Mouse (Mus musculus) left cerebral cortex, adult 18-20 months (tissue): Measurements from ENCODE around the gene Sipa1l3. TPM values are rescaled to one million over a fixed set of nuclear protein-coding genes. Genes with fewer than 3 reads are reported as not detected.

Source experiments
- DNase-seq, 2 experiments: peaks; one replicate each; pipeline ENCODE4 v3.0.0; 2021 to 2022; ENCODE audit warnings: low spot score in 2 of 2, mixed read lengths in 1 of 2
- total RNA-seq, 2 experiments: library from RNA; stranded (reverse); gene quantifications; 2 replicates each; pipeline ENCODE4 v1.2.3; 2021

The Sipa1l3 gene
- total RNA-seq, 2 experiments from 2014 or later: 54.7 to 54.9 TPM

DNA sequence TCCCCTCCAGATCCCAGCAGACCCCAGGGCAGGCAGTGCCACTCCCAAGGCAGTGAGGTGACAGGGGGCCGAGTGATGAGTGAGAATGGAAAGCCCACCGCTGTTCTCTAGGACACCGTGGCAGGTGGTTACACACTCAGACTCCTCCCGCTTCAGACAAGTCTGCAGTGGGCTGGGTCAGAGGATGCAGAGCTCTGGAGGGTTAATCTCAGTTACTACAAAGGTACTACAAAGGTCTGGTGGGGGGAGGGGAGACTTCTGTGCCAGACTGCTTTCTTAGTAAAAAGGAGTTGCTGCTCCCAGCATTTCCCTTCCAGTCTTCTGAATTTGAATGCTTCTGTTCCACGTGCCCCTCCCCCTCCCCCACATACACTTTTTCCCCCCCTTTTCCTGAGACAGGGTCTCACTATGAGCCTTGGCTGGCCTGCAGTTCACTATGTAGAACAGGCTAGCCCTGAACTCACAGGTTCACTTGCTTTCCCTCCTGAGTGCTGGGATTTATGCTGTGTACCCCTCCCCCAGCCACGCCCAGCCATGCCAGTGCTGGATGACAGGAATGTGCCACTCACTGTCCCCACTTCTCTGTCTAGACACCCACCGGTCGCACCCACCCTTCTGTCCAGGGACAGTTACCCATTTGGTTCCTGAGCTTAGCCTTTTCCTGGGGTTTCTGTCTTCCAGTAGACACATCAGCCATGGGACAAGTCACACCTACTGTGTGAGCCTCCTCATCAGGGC is 100.9 kb downstream of the Sipa1l3 start:
- no peak for DNase-seq

DNA sequence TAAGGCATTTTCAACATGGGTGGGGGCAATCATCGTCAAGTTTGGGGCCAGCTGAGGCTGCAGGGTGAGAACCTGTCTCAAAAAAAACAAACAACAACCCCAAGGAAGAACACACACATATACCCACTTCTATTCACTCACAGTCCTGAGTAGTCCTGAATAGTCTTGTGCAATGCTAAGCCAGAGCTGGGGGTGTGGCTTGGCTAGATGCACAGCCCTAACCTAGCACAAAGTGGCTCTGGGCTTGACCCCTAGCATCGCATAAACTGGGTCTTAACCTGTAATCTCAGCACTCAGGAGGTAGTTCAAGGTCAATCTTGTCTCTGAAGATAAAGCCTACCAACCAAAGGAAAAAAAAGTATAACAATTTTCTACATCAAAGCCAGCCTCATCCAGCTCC is 101.5 kb downstream of the Sipa1l3 start:
- DNase-seq: no peak

DNA sequence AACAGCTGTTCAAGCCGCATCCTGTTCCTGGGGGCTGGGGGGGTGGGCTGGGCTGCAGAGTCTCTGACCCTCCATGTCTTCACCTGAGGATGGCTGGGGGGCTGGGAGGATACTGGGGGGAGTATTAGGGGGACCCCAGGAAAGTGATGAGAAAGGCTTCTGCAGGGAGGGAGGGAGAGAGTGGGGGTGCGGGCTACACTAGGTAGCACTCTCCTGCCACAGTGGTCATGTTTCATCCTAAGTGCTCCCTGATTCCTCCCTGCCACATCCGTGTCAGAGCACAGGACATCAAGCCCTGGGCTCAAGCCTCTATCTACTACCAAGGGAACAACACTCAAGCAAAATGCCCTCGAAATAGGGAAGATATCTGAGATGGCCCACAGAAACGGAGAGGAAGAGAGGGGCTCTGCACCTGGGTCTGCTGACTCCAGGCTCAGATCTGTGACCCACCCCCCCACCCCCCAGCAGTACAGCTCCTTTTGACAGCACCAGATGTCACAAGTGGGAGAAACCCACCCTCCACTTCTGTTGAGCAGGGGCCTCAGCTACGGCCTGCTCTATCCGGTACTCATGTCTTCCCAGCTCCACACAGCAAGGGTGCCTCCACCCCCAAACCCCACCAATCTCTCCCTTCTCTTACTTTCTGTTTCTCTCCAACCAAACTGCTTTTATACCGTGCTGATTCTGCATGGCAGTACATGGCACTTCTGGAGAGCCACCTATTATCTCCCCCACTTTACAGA is 106.4 kb downstream of the Sipa1l3 start:
- DNase-seq: no peak

DNA sequence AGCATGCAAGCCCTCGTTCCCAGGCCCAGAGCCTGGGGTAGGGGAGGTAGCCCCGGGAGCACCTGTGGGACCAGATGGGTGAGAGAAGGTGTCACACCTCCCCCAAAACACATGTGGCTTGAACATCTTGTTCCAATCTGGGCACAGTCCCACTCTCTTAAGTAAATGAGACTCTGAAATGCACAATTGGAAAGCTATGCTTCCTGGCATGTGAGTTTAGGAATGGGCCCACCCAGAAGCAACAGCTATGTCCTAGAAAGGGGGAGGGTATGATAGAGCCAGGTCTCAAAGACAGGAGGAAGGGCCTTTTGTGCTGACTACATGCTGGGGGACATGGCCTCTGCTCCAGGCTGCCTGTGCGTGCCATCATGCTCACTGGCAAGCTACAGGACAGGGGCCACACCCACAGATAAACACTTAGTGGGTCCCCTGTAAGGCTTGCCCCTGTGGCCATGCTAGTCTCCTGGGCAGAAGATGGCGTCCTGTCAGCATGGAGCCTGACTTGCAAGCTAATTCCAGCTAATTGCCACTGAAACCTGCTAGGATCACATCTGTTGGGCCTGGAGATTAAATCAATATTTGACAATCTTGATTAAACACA is 107.1 kb downstream of the Sipa1l3 start:
- DNase-seq: no peak

DNA sequence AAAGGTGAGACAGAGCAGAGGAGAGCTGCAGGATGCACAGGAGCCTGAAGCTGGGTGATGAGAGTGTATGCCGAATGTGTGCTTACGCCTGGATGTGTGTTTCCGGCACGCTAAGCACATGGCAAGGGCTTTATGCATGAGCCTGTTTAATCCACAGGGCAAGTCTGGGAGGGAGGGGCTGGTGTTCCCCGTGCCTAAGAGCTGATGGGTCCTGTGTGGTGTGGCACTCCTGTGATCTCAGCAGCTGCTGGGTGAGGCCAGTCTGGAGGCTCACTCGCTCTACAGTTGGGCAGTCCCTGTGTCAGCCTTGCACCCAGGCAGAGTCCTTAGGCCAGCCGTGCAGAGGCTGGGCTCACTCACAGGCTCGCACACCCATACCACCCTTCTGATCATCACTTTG is 108.0 kb downstream of the Sipa1l3 start:
- DNase-seq: no peak

DNA sequence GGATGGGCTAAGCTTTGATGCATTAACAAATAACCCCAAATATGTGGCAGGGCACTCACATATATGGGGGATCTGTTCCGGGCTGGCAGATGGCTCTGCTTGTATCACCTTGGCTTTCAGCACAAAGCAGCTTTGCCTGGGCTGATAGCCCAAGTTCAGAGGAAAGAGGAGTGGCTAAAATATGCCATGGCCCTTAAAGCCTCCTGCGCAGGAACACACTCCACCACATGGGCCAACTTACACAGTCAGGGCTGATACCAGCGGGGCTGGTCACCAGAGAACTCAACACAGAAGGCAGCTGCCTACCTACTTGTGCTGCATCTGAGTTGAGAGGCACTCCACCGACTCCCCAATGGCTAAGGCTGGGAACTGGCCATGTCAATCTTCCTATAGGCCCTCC is 111.6 kb downstream of the Sipa1l3 start:
- no peak for DNase-seq

DNA sequence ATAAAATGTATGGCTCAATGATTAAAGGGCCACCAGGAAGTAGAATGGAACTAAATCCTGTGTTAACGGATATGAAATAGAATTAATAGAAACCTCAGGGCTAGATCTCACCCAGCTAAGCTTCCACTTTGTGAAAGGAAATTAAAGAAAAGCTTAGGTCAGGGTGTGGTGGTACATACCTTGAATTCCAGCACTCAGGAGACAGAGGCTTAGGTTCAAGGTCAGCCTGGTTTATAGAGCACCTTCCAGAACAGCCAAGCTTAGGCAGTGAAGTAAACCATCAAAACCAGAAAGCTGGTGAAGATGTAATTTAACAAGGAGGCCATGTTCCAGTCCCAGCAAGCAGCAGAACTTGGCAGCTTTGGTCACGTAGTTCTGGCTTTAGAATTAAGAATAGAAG is 114.3 kb downstream of the Sipa1l3 start:
- no peak for DNase-seq

DNA sequence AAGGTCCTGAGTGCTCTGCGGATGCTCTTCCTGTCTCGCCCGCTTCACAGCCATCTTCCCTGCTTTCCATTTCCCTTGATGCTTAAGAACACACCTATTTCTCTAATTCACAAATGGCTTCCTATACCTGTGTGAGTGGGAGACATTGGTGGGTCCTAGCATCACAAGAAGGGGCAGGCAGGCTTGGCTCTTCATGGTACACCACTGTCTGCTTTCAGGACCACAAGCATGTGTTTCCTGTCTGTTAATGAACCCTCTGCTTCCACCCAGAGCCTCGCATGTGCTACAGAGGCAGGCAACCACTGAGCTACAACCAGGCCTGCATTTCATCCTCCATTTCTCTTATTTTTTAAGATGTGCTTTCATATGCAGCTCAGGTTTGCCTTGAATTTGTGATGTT is 116.4 kb downstream of the Sipa1l3 start:
- no peak for DNase-seq

DNA sequence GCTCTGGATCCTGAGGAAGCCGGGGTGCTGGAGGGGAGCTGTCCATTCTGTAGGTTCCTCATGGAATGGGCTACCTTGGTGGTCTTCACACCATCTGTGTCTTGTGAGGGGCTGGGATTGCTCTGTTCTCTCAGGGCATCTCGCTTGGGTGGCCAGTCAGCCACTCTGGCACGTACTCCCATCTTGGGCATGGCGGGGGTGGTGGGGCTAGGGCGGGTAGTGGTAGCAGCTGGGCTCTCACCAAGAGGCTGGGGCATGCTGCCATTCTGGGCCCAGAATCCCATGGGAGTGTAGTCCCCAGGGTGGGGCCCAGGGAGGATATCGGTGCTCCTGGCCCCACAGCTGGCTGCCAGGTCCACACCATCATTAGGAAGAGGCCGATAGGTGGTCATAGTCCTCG is 118.0 kb downstream of the Sipa1l3 start:
- no peak for DNase-seq

DNA sequence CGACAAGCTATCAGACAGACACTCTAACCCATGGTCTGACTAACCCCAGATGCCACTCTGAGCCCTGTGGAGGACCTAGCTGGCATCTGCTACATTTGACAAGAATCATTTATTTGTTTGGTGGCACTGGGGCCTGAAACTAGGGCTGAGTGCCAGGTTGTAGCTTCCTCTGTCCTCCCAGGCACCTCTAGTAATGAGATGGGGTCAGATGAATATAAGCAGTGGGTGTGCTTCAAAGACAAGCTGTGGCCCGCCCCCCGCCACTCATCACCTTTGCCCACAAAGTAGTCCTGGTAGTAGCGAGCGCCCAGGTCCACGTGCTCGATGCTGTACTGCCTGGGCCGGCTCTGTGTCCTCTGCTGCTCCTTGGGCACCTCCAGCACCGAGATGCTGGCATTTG is 119.4 kb downstream of the Sipa1l3 start:
- DNase-seq: no peak

DNA sequence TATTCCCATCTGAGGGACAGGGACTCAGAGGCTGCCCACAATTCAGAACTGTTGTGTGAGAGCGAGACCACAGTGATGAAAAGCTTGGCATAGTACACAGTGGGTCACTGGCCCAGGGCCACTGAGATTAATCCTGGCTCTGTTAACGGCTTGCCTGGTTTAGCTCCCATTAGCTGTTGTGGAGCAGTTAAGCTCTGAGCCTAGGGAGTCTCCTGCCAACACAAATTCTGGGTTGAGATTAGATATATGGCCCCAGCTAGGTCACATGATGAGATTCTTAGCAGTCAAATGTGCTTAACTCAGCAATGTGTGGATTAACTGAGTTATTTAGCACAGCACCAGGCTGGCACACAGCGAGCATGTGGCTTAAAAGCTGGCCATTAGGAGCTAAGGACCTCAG is 121.0 kb downstream of the Sipa1l3 start:
- no peak for DNase-seq

DNA sequence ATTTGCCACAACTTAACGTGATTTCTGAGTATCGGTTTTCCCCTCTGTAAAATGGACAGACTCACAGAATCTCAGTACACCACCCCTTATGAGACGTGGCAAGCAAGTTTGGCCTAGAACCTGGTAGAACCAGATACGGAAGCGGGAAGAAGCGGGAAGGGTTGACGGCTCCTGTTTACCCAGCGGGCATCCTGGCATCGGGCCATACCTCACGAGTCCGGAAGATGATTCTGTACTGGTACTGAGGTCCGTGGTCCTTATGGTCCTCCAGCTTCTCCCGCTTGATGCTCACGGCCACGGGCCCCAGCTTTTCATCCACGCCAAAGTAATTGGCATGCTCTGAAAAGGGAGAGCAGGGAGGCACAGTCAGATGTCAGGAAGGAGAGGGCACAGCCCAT is 121.5 kb downstream of the Sipa1l3 start:
- no peak for DNase-seq

DNA sequence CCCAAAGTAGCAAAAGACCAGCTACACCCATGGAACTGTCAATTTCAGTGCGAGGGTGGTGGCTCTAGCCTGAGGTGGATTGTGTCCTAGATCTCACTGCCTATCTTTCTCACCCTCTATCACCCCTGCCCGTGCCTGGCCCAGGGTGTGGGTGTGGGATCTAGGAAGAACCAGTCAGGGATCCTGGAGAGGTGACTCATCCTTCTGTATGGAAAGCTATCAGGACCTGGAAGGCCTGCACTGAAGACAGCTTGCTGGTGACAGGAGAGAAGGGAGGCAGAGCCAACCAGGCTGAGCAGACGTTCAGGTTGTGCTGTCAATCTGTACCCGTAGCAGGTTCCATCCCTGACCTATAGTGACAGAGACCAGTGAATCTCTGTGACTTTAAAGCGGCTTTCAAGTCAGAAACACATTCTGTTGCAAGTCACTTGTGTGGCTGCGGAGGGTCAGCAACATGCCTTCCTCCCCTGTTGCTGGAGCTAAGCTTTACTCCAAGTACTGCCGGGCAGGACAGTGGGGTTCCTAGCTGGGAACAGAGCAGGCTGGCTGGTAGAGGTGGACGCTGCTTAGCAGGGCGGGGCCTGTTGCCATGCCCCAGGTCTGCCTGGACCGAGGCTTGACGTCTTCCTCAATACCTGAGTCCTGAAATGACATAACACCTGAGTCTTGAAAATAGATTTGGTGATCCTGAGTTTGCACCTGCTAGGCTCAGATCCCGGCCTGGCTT is 122.1 kb downstream of the Sipa1l3 start:
- DNase-seq: no peak

DNA sequence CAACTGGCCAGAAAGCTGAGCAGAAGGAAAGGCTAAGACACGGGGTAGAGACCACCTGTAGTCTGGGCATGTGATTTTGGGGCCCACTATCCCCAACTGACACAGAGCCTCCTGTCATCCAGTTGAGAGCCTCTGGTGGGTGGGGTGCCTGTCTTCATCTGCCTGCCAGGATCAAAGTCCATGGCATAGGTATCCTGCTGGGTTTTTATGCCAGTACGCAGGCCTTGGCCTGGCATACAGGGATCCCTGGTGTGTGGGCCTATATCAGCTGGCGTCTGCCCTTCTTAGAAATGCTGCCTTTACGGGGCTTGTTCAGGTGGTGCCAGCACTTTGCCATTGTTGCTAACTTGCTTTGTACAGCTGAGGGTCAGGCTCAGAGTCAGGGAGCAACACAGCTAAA is 123.3 kb downstream of the Sipa1l3 start:
- no peak for DNase-seq

DNA sequence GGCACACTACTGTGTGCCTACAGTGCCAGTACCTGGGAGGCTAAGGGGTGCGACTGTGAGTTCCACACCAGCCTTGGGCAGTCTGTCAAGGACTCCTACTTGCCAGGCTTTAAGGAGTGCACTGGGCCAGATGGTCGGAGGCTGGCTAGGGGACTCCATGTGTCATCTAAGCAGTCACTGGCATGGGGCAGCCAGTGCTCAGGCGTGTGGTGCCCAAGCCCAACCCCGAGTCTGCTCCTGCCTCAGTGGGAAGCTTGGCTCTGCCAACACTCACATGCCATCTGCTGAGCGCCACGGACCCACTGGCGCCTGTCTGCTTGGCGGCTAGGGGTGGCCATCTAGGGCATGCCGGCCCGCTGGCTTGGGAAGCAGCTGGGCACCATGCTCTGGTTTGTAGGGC is 125.1 kb downstream of the Sipa1l3 start:
- no peak for DNase-seq

DNA sequence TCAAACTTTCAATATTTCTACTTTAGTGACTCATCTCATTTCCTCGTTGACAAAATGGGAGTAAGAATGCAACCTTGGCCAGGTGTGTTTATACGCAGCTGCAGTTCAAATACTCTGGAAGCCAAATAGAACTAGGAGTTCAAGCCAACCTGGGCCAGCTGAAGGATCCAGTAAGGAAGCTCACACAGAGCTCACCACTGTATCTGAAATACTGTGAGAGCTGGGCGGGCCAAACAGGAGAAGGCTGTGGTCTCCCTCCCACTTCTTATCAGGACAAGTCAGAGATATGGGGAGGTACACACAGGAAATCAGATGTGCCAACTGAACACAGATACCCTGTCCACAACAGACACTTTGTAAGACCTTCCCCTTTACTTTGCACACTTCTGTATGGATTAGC is 125.6 kb downstream of the Sipa1l3 start:
- DNase-seq: no peak

DNA sequence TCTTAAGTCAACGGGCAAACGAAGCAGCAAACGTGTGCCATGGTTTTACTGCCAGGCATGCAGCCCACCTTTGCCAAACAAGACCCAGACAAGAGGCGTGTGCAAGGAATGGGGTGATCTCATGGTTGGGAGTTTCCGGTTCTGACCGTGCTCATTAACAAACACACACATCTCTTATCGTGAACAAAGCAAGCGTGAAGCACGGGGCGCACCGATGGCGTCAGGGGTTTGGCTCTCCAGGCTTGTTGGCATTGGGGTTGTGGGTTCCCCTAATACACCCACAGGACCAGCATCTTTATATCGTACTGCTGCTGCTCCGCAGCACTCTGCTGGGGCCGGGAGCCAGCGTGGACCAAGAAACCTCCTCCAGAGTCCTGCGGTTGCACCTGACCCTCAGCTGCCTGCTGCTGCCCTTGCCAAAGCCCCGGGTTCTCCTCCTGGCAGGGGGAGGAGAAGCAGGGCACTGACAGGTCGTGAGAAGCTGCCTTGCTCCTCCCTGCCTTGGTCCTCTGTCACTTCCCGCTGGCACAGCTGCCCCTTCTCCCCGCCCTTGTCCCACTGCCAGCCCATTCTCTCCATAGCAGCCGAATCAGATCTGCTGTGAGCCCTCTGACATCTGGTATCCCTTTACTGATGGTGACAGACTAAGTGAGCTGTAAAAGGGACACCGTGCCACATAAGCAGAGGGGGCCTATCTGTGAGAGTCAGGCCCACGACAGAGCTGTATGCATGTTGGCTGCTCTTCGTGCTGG is 126.5 kb downstream of the Sipa1l3 start:
- DNase-seq: no peak

DNA sequence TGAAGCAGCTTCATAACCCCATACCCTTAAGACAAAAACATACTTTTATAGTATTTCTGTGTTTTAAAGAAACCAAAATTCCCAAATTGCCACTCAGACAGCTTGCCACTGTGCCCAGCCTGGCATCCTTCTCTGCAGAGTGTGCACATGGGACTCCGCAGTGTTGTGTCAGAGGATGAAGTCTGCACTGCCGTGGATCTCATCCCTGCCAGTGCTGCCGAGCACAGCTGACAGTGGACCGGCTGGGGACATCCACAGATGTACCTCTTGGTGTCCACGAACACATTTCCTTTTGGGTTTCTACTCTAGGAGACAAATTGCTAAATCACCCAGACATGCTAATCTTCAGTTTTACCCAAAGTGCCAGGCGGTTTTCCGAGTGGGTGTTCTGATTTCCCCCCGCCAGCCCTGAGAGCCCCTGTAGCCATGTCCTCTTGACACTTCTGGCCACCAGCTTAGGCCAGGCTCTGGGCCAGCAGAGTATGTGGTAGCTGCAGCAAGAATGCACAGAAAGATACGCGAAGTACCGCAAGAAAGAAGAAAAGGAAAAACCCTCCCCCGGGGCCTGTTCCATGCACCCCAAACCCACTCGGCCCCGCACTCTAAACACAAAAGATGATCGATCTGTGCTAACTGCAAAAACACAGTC is 127.2 kb downstream of the Sipa1l3 start:
- DNase-seq: no peak

DNA sequence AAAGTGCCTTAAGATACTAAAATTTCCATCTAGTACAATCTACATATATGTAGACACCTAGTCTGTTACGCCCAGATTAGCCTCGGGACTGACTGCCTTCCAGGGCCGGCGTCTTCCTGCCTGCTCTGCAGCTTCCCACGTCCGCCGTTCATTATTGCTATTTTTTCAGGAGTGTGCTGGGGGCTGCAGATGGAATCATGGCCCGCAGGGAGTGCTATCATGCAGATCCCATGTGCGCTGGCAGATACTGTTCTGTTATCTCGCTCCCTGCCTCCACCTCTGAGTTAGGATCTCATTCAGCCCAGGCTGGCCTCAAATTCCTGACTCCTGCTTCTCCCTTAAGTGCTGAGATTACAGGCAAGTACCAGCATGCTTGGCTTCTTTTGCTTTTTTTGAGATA is 128.2 kb downstream of the Sipa1l3 start:
- DNase-seq: no peak

DNA sequence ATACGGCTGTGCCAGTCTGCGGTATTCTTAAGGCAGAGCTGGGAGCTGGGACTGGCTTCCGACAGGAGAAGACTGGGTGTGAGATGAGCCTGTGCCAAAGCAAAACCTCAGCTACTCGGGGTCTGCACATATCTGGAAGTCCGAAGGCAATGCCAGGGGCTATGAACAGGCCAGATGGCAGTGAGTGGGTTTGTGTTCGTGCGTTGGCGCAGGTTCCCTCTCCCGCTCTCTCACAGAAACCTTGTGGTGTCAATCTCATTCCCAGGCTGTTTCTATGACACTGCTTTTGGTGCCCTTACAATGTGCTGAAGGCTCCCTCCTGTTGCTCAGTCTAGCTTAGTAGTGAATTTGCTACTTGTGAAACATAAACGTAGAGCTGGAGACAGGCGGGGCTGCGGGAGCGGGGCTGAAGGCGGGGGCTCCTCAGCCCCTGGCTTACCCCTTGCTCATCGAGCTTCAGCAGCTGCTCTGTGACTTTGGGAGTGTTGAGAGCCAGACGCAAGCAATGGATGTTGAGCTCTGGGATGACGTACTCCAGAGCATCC is 130.8 kb downstream of the Sipa1l3 start:
- DNase-seq: peak; percentile 45 to 61
